Mouse (Mus musculus) olfactory bulb, adult 2 months (tissue): Measurements from ENCODE around the gene Habp4.

Source experiments
- CTCF ChIP-seq: fragments of 200-500 bp; IDR thresholded peaks from 2 replicates; pipeline ENCODE4 v1.5.1; 2012; ENCODE audit warnings: low read depth, mild to moderate bottlenecking, low read length, moderate library complexity; ENCODE audit not compliant: insufficient read depth
- POLR2A ChIP-seq: fragments of 200-500 bp; IDR thresholded peaks from 2 replicates; pipeline ENCODE4 v1.6.1; 2012; ENCODE audit warnings: mild to moderate bottlenecking, low read depth, low read length, moderate library complexity; ENCODE audit not compliant: insufficient read depth

DNA sequence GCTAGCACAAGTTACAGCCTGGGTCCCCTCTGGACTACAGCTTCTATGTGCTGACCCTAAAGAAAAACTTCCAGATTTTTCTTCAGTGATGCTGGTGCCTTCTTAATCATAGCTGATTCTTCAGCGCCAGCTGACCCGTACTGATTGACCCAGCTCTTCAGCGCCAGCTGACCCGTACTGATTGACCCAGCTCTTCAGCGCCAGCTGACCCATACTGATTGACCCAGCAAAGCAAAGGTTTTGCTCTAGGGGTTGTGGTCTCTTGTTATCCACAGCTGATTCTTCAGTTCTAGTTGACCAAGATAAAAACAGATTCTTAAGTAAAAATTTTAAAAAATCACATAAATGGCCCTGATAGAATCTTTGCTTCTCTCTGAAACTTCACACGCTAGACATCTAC lies 36.7 kb upstream of the Habp4 start:
- TF ChIP-seq CTCF (no peak), POLR2A (no peak)
